Mouse (Mus musculus): ENCODE data around the gene Ica1l.
A peak's percentile ranks its signal among the peaks of the same experiment; 100 is the strongest.

The Ica1l gene

DNA sequence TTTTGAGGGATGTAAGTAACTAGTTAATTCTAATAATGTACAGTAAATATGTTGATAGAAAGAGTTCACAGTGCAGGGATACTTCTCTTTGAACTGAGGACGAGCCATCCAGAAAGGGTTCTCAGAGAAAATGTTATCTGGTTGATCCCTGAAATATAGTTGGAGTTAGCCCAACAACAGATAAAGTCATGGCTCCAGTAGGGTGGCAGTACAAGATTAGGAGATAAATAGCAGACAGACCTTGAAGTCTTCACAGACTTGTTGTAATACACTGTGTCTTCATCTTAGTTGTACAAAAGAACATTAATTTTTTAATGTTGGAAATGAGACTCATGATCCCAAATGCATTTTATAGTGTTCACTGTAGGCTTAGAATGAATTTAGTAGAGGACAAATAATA, 83.0 kb downstream of the Ica1l start:
- DNase-seq: no peak

- peak; percentile 52 to 61 for DNase-seq
Observed at GRCm38 (mm10) chr1:59957206-59957605, 85.8 kb downstream of the Ica1l start.

- DNase-seq: no peak
Observed at GRCm38 (mm10) chr1:59947509-59947908, 95.5 kb downstream of the Ica1l start.

DNA sequence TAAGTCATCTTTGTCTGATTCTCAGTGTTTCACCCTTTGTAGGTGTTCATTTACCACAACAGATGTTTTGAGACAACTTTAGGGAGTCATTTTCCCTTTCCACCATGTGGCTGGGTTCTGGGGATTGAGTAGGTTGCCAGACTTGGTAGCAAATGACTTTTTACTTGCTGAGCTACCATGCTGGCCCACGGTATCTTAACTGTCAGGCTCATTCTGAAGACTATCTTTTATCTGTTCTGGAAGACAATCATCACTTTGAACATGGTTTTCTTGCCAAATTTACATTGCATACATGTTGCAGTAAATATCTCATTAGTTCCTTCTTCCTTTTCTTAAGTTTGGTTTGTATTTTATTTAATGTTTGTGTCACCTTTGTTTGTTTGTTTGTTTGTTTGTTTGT, 97.0 kb downstream of the Ica1l start:
- no peak for DNase-seq

GRCm38 (mm10) chr1:59943825-59944224, 99.2 kb downstream of the Ica1l start:
- DNase-seq: no peak

DNA sequence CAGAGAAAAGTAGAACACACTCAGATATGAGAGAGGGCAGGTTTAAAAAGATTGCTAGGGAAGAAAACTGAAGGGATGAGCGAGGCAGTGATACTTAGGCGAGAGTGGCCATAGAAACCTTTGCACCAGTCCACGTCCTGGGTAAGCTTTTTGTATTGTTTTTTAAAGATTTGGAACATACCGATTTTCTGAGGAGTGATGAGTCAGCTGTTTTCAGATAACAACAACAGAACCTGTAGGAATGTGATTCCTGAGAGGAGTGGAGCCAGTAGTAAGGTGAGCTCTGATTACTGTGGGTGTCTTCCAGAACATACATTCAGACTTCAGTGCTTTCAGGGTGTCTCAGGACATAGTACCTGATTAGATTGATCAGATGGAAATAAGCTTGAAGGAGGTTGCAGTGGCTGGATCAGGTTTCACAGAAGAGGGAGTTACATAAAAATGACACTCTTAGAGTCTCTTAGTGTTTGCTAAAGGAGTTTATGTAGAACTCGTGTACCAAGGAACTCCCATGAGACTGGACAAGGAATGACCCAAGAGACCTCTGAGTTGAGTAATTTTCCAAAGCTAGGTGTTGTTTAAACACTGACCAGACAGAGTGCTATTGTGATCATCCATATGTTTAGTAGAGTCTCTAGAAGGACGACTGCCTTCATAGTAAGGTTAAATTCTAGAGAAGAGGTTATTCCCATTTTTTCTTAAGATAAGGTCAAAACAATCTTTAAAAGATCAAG, 100.8 kb downstream of the Ica1l start:
- no peak for DNase-seq

DNA sequence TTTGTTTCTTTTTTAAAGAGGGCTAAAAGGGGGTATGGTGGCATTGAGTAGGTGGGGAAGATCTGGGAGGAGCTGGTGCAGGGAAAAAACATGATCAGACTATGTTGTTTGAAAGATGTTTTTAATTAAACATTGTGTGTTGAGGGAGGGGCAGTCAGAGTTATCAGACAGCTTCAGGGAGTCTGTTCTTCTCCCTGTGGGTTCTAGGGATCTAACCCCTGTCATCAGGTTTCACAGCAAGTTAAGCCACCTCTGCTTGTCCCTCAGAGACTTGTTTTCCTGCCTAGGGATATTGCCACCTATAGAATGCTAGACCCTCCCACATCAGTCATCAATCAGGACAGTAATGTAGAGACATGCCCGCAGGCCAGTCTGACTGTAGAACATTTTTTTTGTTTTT, 101.9 kb downstream of the Ica1l start:
- no peak for DNase-seq

GRCm38 (mm10) chr1:59932991-59933390, 110.0 kb downstream of the Ica1l start:
- DNase-seq: no peak
